Mouse (Mus musculus) mouse embryonic stem cell (cell line): ENCODE measurements around the gene Acot11.

Source experiments
- in situ Hi-C, 2 experiments: fragments of 300-500 bp; cut with MboI; formaldehyde crosslinking; loops; 1 replicate in 1 of 2; 3 replicates in 1 of 2; pipeline ENCODE4 v1.14.3; 2019 to 2020; ENCODE audit warnings: low sequenced_read_pairs in 2 of 2, low pct_unique_long_range_greater_than_20kb in 1 of 2, mixed read lengths in 1 of 2; ENCODE audit not compliant: unreplicated experiment in 1 of 2

Acot11 gene

GRCm38 (mm10) chr4:106804910-106805274, at the start of gene Acot11:
Gene Acot11, minus strand, starts transcription at chr4:106804998.
- in situ Hi-C loops = no loop called here

GRCm38 (mm10) chr4:106848290-106849092, 43.7 kb upstream of the Acot11 start:
- in situ Hi-C loops = no loop called here

- in situ Hi-C loops = no loop called here
These were observed 42.9 kb upstream of the Acot11 start for GRCm38 (mm10) chr4:106847591-106848289.

GRCm38 (mm10) chr4:106842561-106842960, 37.8 kb upstream of the Acot11 start:
- in situ Hi-C loops = no loop called here

- in situ Hi-C loops = no loop called here
These were observed 37.1 kb upstream of the Acot11 start for GRCm38 (mm10) chr4:106841856-106842255.

- in situ Hi-C loops = no loop called here
These were observed 36.5 kb upstream of the Acot11 start for GRCm38 (mm10) chr4:106841303-106841702.

GRCm38 (mm10) chr4:106840651-106841145, 35.9 kb upstream of the Acot11 start:
- in situ Hi-C loops = no loop called here

- in situ Hi-C loops = loop anchor here in 1 of 2 experiments (5.0 kb wide), 1 partner anchor 32 kb away; no protein-coding TSS in a partner anchor
These were observed 35.3 kb upstream of the Acot11 start for GRCm38 (mm10) chr4:106839964-106840611.

GRCm38 (mm10) chr4:106839254-106839834, 34.5 kb upstream of the Acot11 start:
- in situ Hi-C loops = loop anchor here in 1 of 2 experiments (5.0 kb wide), 1 partner anchor 33 kb away; no protein-coding TSS in a partner anchor

GRCm38 (mm10) chr4:106838548-106839253, 33.9 kb upstream of the Acot11 start:
- in situ Hi-C loops = loop anchor here in 1 of 2 experiments (5.0 kb wide), 1 partner anchor 34 kb away; no protein-coding TSS in a partner anchor

GRCm38 (mm10) chr4:106837964-106838363, 33.2 kb upstream of the Acot11 start:
- in situ Hi-C loops = loop anchor here in 1 of 2 experiments (5.0 kb wide), 1 partner anchor 34 kb away; no protein-coding TSS in a partner anchor

- in situ Hi-C loops = loop anchor here in 1 of 2 experiments (5.0 kb wide), 1 partner anchor 35 kb away; no protein-coding TSS in a partner anchor
These were observed 32.6 kb upstream of the Acot11 start for GRCm38 (mm10) chr4:106837425-106837824.

GRCm38 (mm10) chr4:106830545-106831112, 25.8 kb upstream of the Acot11 start:
- in situ Hi-C loops = no loop called here

GRCm38 (mm10) chr4:106827738-106828361, 23.1 kb upstream of the Acot11 start:
- in situ Hi-C loops = no loop called here

- in situ Hi-C loops = no loop called here
These were observed 20.4 kb upstream of the Acot11 start for GRCm38 (mm10) chr4:106825229-106825628.

GRCm38 (mm10) chr4:106819404-106819803, 14.6 kb upstream of the Acot11 start:
- in situ Hi-C loops = loop anchor here (5.0 to 10.0 kb wide), 2 partner anchors 168 to 345 kb away; no protein-coding TSS in a partner anchor

GRCm38 (mm10) chr4:106818332-106818731, 13.5 kb upstream of the Acot11 start:
- in situ Hi-C loops = loop anchor here (5.0 to 10.0 kb wide), 2 partner anchors 169 to 346 kb away; no protein-coding TSS in a partner anchor
